Mouse (Mus musculus) heart, embryonic 14.5 days (tissue): ENCODE measurements at regions not wholly inside any gene's neighbourhood (a gene's known extent, or its start where the extent isn't known, plus 50 kb on each side); places are given as distances from the start of the nearest gene placed in this dataset.

Experiments used
- ATAC-seq: fragments of 200-750 bp; cut with Nextera tagmentation; 2 replicates; pipeline ENCODE4 v1.8.0; 2017; ENCODE audit warnings: low read depth, moderate TSS enrichment; ENCODE audit not compliant: insufficient number of reproducible peaks, insufficient read depth, low FRiP score
- H3K27ac ChIP-seq, 2 experiments: fragments of 200-500 bp in 1 of 2; fragments of 300-500 bp in 1 of 2; sonication (generic) in 1 of 2; replicated peaks in 1 of 2; 2 replicates each; pipeline ENCODE4 v1.5.1; 2012 to 2014; ENCODE audit warnings: low read depth in 2 of 2, low read length in 2 of 2, control low read depth in 1 of 2, mild to moderate bottlenecking in 1 of 2, mixed read lengths in 1 of 2; ENCODE audit not compliant: control insufficient read depth in 1 of 2, insufficient read depth in 1 of 2
- H3K27me3 ChIP-seq: fragments of 300-500 bp; sonication (generic); 2 replicates; pipeline ENCODE4 v1.6.1; 2014; ENCODE audit warnings: mild to moderate bottlenecking, low read length, control low read depth; ENCODE audit not compliant: control insufficient read depth, insufficient read depth
- H3K36me3 ChIP-seq: fragments of 300-500 bp; sonication (generic); 2 replicates; pipeline ENCODE4 v1.6.1; 2014; ENCODE audit warnings: mild to moderate bottlenecking, control low read depth, low read length, mixed read lengths; ENCODE audit not compliant: control insufficient read depth, insufficient read depth
- H3K4me1 ChIP-seq, 2 experiments: fragments of 200-500 bp in 1 of 2; fragments of 300-500 bp in 1 of 2; sonication (generic) in 1 of 2; 2 replicates each; pipeline ENCODE4 v1.6.1; 2012 to 2014; ENCODE audit warnings: low read length in 2 of 2, control low read depth in 1 of 2, mixed read lengths in 1 of 2; ENCODE audit not compliant: control insufficient read depth in 2 of 2, insufficient read depth in 2 of 2
- H3K4me2 ChIP-seq: fragments of 300-500 bp; sonication (generic); 2 replicates; pipeline ENCODE4 v1.6.1; 2014; ENCODE audit warnings: mild to moderate bottlenecking, low read length
- H3K4me3 ChIP-seq, 2 experiments: fragments of 200-500 bp in 1 of 2; fragments of 300-500 bp in 1 of 2; sonication (generic) in 1 of 2; 2 replicates each; pipeline ENCODE4 v1.5.1; 2012 to 2014; ENCODE audit warnings: low read length in 2 of 2, mild to moderate bottlenecking in 2 of 2, control low read depth in 1 of 2, low read depth in 1 of 2, moderate library complexity in 1 of 2; ENCODE audit not compliant: control insufficient read depth in 1 of 2, insufficient read depth in 1 of 2
- H3K9ac ChIP-seq: fragments of 300-500 bp; sonication (generic); 2 replicates; pipeline ENCODE4 v1.6.1; 2014; ENCODE audit warnings: mild to moderate bottlenecking, low read length
- H3K9me3 ChIP-seq: fragments of 300-500 bp; sonication (generic); 2 replicates; pipeline ENCODE4 v1.6.1; 2016; ENCODE audit warnings: low read length, control low read depth; ENCODE audit not compliant: control insufficient read depth
- WGBS: fragments of 180-500 bp; shearing (Covaris S2); extraction: QIAGEN DNeasy Blood & Tissue Kit; methylation state at CpG from one replicate; pipeline ENCODE4 v1.1.7; 2014; 5-methylcytosine and 5-hydroxymethylcytosine counted together

DNA sequence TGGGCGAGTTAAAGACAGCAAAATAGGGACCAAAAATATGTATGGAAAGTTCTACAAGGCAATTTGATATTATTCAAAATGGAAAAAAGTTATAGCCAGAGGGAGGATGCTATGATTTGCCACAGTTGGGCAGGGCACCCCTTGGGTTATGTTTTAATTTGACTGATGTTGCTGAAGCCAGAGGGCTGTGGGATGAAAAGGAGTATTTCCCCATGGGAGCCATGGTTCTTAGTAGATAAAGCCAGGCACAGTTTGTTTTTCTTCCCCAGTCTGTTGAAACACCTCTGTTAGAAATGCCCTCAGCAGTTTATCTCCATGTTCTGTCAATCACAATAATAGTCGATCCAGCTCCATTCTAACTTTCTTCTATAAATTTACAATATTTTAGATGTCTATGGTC is 82.6 kb upstream of the Gm11146 start:
- Histone ChIP-seq H3K4me2 (no peak overlapping the region), H3K4me1 (no peaks in the 10 kb centered on the region), H3K9me3 (no peaks in the 10 kb centered on the region), H3K27me3 (no peaks in the 10 kb centered on the region), H3K27ac (no peak overlapping the region), H3K9ac (no peak overlapping the region), H3K4me3 (no peak overlapping the region), H3K36me3 (no peaks in the 10 kb centered on the region)
- ATAC-seq: no peak
- 58% methylated on average over 2 of the region's 2 CpGs for WGBS

DNA sequence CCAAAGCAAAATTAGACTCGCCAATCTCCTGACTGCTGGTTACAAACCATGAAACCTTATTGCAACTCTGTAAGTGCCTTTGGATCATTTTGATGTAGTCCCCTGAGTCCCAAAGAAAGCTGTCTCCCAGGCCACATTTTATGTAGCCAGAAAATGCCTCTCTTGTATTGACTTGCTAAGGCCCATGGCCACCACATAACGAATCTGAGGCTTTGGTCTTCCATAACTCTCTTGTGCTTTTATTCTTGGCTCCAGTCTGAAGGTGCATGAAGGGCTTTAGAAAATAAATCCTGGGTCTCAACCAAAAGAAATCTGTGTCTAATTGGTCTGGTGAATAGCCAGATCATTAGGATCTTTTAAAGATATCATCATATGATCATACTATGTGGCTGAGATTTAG is 77.3 kb upstream of the Gm11146 start:
- Histone ChIP-seq H3K4me1 (0 out of 4 replicates have a peak, but pooled peaks cover 0 to 3% of the 10 kb centered on the region in 2 experiments), H3K36me3 (no peaks in the 10 kb centered on the region), H3K27me3 (no peaks in the 10 kb centered on the region), H3K4me3 (no peak overlapping the region), H3K9me3 (no peaks in the 10 kb centered on the region), H3K27ac (no peak overlapping the region), H3K9ac (no peak overlapping the region), H3K4me2 (no peak overlapping the region)
- ATAC-seq: no peak
- 85% methylated on average over 2 of the region's 2 CpGs for WGBS

- H3K27me3 ChIP-seq: no peaks in the 10 kb centered on the region
- no peak overlapping the region for H3K9ac ChIP-seq
- no peak overlapping the region for H3K4me3 ChIP-seq
- ATAC-seq: no peak
- no peak overlapping the region for H3K27ac ChIP-seq
- H3K9me3 ChIP-seq: no peaks in the 10 kb centered on the region
- no peak overlapping the region for H3K4me2 ChIP-seq
- H3K4me1 ChIP-seq: 0 out of 4 replicates have a peak, but pooled peaks cover 0 to 3% of the 10 kb centered on the region in 2 experiments
- H3K36me3 ChIP-seq: peaks cover 2% of the 10 kb centered on the region; the same call in 1 of the 2 replicates
- 80% methylated on average over 2 of the region's 2 CpGs for WGBS
Measured at GRCm38 (mm10) chr16:77676805-77677204, 74.9 kb upstream of the Gm11146 start.

DNA sequence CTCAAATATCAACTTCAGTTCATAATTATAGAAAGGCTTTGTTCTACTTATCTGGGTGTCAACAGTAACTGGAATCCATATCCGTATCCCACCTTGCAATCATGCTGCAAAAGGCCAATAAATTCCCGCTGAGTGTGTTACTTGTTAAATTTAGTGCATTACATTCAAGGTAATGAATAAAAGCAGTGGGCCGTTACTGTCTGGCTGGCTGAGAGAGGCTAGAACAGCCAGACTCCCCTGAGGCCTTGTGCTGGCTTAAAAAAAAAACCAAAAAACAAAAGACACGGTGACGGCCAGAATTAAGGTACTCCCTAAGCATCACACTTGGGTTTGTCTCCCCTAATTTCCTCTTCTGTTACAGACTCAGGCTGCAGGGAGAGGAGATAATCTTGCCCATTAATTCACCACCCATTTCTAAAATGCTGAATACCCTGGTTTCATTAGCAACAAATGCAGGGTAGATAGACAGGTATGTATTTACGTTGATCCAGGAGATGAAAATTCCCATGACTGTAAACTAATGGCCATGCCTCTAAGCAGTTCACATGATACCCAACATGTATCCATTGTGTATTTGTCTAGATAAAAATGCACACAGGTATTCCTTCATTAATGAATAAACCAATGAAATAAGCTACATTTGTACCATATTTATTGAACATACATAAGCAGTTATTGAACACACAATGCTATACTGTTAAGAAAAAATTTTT is 74.1 kb upstream of the Gm11146 start:
- Histone ChIP-seq H3K9me3 (no peaks in the 10 kb centered on the region), H3K4me3 (no peak overlapping the region), H3K36me3 (peaks cover 9% of the 10 kb centered on the region), H3K4me1 (0 out of 4 replicates have a peak, but pooled peaks cover 0 to 3% of the 10 kb centered on the region in 2 experiments), H3K4me2 (no peak overlapping the region), H3K27me3 (no peaks in the 10 kb centered on the region), H3K27ac (no peak overlapping the region), H3K9ac (no peak overlapping the region)
- WGBS: 69% methylated on average over 6 of the region's 6 CpGs
- ATAC-seq: no peak

- WGBS: 87% methylated on average over 2 of the region's 2 CpGs
- peaks cover 12% of the 10 kb centered on the region for H3K36me3 ChIP-seq
- no peaks in the 10 kb centered on the region for H3K9me3 ChIP-seq
- no peak overlapping the region for H3K27ac ChIP-seq
- no peak overlapping the region for H3K4me3 ChIP-seq
- H3K4me1 ChIP-seq: 0 out of 4 replicates have a peak, but pooled peaks cover 0 to 3% of the 10 kb centered on the region in 2 experiments
- H3K9ac ChIP-seq: no peak overlapping the region
- H3K27me3 ChIP-seq: no peaks in the 10 kb centered on the region
- ATAC-seq: no peak
- H3K4me2 ChIP-seq: no peak overlapping the region
Measured at GRCm38 (mm10) chr16:77671253-77671652, 69.4 kb upstream of the Gm11146 start.

DNA sequence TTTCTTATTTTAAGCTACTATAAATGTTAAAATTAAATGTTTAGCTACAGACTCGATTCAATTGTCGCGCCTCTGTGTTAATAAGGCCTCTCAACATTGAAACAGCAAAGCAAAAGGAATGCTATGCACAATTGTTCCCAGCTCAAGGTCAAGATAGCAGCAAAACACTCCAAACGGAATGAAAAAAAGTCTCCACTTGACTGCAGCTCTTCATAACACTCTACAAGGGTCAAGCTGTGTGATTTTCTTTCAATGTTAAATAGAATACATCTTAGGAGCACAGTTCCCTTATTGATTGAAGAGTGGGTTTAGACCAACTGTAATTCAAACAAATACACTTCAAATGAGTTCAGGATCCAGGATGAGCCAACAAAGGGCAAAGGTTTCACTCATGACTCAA is 63.9 kb upstream of the Gm11146 start:
- peaks cover 2 to 7% of the 10 kb centered on the region in 2 experiments; a peak in 2 of 4 replicates for H3K4me1 ChIP-seq
- no peak overlapping the region for H3K4me3 ChIP-seq
- 38% methylated on average over 4 of the region's 4 CpGs for WGBS
- H3K4me2 ChIP-seq: no peak overlapping the region
- H3K9me3 ChIP-seq: no peaks in the 10 kb centered on the region
- peaks cover under 1% of the 10 kb centered on the region; the same call in 1 of the 2 replicates for H3K36me3 ChIP-seq
- no peak overlapping the region for H3K9ac ChIP-seq
- H3K27ac ChIP-seq: peak overlapping the region in 1 of 2 experiments; percentile 58; a peak in 2 of 4 replicates
- no peak for ATAC-seq
- H3K27me3 ChIP-seq: no peaks in the 10 kb centered on the region

DNA sequence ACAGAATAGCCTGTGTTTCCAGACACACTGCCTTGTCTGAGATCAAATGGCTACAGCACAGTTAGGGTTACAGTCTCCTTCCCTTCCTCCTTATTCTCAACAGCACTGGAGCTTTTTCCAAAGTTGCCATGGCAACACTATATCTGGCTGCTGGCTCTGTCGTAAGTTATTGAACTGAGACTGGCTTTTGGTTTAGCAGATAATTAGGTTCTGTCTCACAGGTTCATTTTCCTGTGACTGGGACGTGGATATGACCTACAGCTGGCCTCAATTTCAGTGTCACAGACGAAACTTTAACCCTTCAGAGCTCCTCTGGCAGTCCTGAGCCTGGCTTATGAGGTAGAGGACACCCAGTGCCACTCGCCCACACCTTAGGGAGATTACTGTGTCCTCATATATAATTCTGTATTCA is 60.2 kb upstream of the Gm11146 start:
- Histone ChIP-seq H3K36me3 (no peaks in the 10 kb centered on the region), H3K9ac (no peak overlapping the region), H3K27ac (no peak overlapping the region), H3K4me3 (no peak overlapping the region), H3K9me3 (no peaks in the 10 kb centered on the region), H3K27me3 (no peaks in the 10 kb centered on the region), H3K4me2 (no peak overlapping the region), H3K4me1 (peaks cover 2 to 7% of the 10 kb centered on the region in 2 experiments; a peak in 2 of 4 replicates)
- 38% methylated on average over 4 of the region's 4 CpGs for WGBS
- no peak for ATAC-seq

DNA sequence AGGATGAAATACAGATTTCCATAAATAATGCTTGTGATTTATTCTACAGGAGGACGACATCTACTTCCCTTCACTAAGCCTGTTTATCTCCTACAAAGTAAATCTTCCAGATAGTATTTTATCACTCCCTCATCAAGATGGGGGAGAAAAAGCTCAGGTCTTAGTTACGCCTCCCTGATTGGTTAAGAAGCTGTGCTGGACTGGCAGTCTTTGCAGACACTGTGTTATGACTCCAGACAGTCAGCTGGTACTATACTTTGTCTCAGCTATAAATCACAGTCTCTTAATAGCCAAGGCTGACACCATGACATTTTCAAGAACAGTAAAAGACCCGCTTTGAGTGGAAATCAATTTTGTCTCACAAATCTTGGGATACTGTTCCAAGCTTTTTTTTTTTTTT is 51.4 kb upstream of the Gm11146 start:
- Histone ChIP-seq H3K4me1 (no peaks in the 10 kb centered on the region), H3K9ac (no peak overlapping the region), H3K4me2 (no peak overlapping the region), H3K27ac (no peak overlapping the region), H3K36me3 (no peaks in the 10 kb centered on the region), H3K27me3 (no peaks in the 10 kb centered on the region), H3K9me3 (no peaks in the 10 kb centered on the region), H3K4me3 (no peak overlapping the region)
- ATAC-seq: no peak
- 68% methylated on average over 3 of the region's 3 CpGs for WGBS
